Mouse (Mus musculus): ENCODE data around the gene Hils1. TPM values are rescaled to one million over a fixed set of nuclear protein-coding genes. Genes with fewer than 3 reads are reported as not detected.

Gene Hils1
- total RNA-seq, 2 experiments from 2014 or later = not detected

DNA sequence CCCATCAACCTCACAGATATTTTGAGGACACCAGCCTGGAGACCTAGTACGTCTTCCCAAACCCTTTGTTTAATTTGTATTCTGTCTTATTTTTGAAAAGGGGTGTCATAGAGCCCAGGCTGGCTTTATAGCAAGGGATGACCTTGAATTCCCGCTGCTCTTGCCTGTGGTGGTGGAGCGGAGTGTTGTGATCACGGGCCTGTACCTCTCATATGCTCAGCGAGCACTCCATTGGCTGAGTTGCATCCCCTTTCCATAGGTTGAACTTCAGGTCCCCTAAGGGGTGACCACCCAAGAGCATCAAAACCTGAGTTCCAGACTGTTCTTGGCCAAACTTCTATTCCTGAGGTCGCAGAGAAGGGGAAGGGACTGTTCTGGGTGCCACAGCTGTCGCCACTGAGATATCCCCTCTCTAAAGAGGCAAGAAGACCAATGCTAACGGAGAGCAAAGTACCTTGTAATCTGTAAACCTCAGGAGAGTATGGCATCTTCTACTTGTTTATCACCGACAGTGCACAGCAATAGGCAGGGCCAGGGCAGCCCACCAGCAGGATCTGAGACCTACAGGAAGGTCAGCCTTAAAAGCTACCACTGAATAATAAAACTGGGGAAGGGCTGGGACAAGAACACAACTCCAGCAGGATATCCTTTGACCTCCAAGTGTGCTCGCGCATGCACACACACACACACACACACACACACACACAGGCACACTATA is 12.2 kb downstream of the Hils1 start:
- intact Hi-C loops (cut with DNase I) = loop anchor here (1.0 to 5.0 kb wide), 3 partner anchors 10 to 63 kb away; partner anchors contain the start of gene Pdk2
- no peak for DNase-seq (ENCODE audit: low spot score in 2 of 2)

DNA sequence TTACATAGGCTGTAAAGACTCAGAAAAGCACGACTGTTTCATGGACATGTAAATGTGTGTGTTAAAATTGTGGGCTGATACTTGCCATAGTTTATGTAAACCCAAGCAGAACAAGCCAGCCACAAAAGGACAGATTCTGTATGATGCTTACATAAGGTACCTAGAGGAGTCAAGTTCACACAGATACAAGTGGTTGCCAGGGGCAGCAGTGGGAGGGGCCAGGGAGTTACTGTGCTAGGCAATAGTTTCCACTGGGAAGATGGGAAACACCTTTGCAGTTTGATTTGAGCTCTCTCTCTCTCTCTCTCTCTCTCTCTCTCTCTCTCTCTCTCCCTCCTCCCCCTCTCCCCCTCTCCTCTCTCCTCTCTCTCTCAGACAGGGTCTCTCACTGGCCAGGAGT is 17.7 kb downstream of the Hils1 start:
- DNase-seq (ENCODE audit: low spot score in 2 of 2) = no peak
- intact Hi-C loops (cut with DNase I) = no loop called here

DNA sequence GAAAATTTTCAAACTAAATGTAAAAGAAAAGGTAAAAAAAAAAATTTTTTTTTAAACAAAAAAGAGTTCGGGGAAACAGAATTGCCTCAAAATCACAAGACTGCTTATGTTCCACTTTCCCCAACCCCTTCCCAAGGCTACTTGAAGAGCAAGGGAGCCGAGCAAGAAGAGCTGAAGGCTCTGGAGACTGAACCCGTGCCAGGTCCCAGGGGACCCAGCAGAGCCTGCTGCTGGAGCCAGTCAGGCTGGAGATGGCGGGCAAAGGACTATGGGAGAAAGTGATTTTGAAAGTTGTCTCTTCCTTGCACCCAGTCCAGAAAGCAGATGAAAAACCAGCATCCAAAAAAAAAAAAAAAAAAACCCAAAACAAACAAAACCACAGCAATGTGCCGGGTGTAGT is 18.4 kb downstream of the Hils1 start:
- DNase-seq (ENCODE audit: low spot score in 2 of 2) = no peak
- intact Hi-C loops (cut with DNase I) = no loop called here

DNA sequence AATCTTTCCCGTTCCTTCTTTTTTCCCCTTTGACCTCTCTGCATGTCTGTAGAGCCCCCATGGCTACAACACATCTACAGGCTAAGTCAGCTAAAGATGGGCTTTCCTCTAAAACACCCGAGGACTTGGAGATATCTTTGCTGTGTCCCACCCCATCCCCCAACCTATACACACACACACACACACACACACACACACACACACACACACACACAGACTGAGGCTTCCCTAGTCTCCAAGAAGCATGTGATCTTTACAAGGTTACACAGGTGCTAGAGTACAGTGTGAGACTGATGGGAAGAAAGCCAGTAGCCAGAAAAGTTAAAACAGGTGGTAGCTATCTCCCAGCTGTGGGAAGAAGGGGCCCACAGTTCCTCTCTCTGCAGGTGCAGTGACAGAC is 19.0 kb downstream of the Hils1 start:
- DNase-seq (ENCODE audit: low spot score in 2 of 2) = no peak
- intact Hi-C loops (cut with DNase I) = no loop called here

DNA sequence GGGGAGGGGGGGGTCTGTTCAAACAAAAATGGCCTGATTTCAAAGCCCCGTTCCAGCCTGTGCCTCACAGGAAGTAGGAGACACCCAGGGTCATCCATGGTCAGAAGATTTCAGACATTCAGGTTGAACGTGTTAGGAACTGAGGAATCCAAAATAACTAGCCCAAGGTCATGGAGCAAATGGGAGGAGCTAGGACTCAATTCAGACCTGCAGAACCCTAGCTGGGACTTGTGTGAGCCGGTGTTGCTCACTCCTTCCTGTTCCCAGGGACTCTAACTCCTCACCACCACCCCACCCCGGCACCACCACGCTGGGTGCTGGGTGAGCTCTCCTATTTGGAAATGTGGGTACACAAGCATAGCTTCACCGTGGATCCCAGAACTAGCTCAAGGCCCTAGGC is 19.9 kb downstream of the Hils1 start:
- DNase-seq (ENCODE audit: low spot score in 2 of 2) = no peak
- intact Hi-C loops (cut with DNase I) = no loop called here

DNA sequence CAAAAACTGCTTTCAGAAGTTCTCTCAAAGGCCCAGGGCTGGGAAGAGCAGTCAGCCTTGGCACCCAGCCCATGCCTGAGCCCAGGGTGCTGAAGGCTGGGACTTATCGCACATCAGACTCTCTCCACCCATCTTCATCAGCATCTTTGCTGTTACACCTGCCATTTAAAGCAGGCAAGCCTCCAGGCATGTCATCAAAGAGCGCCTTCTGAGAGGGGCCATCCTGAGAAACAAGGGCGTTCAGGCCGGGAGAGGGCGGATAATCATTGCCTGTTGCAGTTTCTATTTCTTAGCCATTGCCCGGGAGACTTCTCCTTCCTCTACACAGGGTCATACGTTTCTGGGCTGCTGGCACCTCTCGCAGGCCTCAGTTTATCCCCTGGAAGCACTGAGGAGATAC is 20.5 kb downstream of the Hils1 start:
- intact Hi-C loops (cut with DNase I) = no loop called here
- no peak for DNase-seq (ENCODE audit: low spot score in 2 of 2)

DNA sequence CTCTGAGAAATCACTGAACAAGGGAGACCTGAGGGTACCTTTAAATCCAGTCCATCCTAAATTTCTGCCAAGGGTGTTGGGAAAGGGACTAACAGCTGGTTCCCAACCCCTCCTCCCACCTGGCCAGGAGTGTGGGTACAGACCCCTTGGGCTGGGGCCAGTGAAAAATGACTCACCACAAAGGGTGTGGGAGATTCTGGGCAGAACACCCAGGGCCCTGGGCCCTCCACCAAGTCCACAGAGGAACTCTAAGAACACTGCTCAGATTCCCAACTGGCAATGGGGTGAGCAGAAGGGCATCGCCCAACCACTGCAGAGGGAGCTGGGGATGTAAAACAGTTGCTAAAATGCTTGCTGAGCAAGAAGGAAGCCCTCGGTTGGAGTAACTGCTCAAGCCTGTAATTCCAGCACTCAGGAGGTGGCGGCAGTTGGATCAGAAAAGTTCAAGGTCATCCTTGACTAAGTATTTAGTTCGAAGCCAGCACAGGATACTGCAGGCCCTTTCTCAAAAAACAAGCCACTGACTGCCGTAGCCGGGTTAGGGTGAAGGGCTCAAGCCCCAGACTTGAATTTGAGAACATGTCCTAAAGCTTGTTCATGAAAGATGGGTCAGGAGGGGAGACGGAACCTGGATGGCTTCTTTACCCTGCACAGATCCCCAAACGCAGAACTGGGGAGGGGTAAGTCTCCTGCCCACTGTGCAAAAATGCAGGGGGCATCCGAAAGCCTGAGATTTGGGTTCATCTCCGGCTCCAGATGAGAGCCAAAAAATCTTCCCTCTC is 21.6 kb downstream of the Hils1 start:
- intact Hi-C loops (cut with DNase I) = loop anchor here (1.0 kb wide), 1 partner anchor 10 kb away; no protein-coding TSS in a partner anchor

DNA sequence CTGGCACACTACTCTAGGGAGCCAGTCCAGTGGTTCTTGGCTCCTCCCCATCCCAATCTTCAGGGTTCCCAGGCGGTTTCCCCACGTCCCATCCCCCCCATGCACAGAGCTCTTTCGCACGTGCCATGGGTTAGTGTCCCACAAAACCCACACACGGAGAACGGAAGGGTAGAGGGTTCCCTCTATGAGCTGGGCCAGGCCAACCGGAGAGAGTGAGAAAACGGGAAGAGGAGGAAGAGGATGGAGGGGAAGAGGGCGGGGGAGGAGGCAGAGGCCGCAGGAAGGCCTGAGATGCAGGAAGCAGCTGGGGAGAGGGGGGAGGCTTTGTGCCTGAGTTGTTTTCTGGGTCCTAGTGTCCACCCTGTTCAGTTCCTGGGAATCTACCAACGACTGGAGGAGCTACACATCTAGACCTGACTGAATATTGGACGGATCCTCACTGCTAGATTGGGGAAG is 22.2 kb downstream of the Hils1 start:
- peak; percentile 88 to 93 for DNase-seq (ENCODE audit: low spot score in 2 of 2)
- intact Hi-C loops (cut with DNase I) = loop anchor here (1.0 to 5.0 kb wide), 3 partner anchors 10 to 662 kb away; partner anchors contain the start of gene Ankrd40

More for the DNA sequence above, 21.6 kb downstream of the Hils1 start:
- DNase-seq (ENCODE audit: low spot score in 2 of 2) = peak in 1 of 2 experiments; percentile 65

DNA sequence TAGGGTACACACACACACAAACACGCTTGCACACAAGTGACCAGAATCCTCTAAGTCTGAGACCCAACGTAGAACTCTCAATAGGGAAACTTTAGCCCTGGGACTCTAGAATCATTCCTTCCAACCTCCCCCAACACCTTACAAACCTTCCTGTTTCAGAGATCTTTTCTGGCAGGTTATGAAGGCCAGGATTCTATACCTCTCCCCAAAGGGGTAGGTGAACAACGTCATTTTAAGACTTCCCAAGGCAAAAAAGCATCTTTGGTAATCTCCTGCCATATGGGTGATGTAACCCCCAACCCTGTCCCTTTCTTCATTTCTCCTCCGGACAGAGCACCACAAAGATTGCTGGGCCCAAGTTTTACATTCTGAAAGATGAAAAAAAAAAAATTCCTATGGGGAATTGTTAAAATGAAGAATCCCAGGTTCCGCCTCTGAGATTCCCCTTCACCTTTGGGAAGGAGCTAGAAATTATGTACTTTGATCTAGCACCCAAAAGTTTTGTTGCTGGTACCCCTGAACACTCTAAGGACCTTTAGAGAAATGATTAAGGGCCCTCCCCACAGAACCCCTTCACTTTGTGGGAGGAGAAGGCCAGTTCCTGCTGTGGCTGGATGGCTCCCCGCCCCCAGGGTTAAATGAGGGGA is 22.8 kb downstream of the Hils1 start:
- intact Hi-C loops (cut with DNase I) = loop anchor here (5.0 kb wide), 2 partner anchors 47 to 663 kb away; partner anchors contain the start of gene Ankrd40

DNA sequence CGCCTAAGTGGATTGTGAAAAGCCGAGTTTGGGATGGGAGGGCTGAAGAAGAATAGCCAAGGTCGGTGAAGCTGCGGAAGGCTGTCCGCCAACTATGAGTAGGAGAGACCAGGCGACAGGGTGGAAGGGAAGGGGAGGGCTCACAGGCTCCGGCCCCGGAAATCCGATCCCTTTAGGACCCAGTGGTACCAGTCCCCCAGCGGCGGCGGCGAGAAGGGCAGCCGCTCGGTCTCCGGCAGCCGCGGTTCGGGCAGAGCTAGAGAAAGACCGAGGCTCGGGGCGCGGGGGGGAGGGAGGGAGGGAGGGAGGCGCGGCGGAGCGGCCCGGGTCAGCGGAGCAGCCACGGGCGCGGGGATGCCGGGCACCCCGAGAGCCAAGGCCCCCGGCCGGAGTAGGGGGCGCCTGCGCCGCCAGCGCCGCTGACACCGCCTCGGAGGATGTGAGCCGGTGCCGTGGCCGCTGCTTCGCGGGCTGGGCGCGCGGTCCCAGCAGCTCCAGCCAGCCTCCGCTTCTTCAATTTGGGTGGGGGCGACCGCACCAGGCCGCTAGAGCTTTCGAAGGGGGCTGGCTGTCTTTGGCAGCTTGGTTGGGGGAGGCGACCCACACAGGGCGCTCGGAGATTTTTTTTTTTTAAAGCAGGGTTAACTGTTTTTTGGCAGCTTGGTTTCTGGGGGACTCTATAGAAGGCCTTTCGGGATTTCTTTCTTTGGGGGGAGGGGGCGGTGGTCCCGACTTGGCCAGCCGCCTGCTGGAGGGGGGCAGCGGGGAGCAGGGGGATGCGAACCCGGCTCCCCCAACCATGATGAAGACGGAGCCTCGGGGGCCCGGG is 23.6 kb downstream of the Hils1 start, which contains the start of gene Ppp1r9b:
TSS of gene Ppp1r9b (plus strand) at position 287 of the 829 bp plus-strand sequence.
- intact Hi-C loops (cut with DNase I) = loop anchor here (5.0 kb wide), 2 partner anchors 46 to 664 kb away; partner anchors contain the start of gene Ankrd40
- DNase-seq (ENCODE audit: low spot score in 2 of 2) = peak; percentile 92 to 94

More for the DNA sequence above, 22.8 kb downstream of the Hils1 start:
- no peak for DNase-seq (ENCODE audit: low spot score in 2 of 2)

DNA sequence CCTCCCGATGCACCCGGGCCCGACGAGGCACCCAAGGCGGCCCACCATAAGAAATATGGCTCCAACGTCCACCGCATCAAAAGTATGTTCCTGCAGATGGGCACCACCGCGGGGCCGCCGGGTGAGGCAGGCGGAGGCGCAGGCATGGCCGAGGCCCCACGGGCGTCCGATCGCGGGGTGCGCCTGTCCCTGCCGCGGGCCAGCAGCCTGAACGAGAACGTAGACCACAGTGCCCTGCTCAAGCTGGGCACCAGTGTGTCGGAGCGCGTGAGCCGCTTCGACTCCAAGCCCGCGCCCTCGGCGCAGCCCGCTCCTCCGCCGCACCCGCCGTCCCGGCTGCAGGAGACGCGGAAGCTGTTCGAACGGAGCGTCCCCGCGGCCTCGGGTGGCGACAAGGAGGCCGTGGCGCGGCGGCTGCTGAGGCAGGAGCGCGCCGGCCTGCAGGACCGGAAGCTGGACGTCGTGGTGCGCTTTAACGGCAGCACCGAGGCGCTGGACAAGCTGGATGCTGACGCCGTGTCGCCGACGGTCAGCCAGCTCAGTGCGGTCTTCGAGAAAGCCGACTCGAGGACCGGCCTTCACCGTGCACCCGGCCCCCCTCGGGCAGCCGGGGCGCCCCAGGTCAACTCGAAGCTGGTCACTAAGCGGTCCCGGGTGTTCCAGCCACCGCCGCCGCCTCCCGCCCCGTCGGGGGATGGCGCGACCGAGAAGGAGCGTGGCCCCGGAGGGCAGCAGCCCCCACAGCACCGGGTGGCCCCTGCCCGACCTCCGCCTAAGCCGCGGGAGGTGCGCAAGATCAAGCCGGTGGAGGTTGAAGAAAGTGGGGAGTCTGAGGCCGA is 24.5 kb downstream of the Hils1 start:
- intact Hi-C loops (cut with DNase I) = loop anchor here (5.0 kb wide), 2 partner anchors 45 to 665 kb away; partner anchors contain the start of gene Ankrd40
- no peak for DNase-seq (ENCODE audit: low spot score in 2 of 2)

DNA sequence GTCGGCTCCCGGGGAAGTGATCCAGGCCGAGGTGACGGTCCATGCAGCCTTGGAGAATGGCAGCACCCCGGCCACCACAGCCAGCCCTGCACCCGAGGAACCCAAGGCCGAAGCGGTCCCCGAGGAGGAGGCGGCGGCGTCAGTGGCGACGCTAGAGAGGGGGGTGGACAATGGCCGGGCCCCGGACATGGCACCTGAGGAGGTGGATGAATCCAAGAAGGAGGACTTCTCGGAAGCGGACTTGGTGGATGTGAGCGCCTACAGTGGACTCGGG is 25.0 kb downstream of the Hils1 start:
- intact Hi-C loops (cut with DNase I) = loop anchor here (5.0 kb wide), 2 partner anchors 45 to 665 kb away; partner anchors contain the start of gene Ankrd40
- no peak for DNase-seq (ENCODE audit: low spot score in 2 of 2)

DNA sequence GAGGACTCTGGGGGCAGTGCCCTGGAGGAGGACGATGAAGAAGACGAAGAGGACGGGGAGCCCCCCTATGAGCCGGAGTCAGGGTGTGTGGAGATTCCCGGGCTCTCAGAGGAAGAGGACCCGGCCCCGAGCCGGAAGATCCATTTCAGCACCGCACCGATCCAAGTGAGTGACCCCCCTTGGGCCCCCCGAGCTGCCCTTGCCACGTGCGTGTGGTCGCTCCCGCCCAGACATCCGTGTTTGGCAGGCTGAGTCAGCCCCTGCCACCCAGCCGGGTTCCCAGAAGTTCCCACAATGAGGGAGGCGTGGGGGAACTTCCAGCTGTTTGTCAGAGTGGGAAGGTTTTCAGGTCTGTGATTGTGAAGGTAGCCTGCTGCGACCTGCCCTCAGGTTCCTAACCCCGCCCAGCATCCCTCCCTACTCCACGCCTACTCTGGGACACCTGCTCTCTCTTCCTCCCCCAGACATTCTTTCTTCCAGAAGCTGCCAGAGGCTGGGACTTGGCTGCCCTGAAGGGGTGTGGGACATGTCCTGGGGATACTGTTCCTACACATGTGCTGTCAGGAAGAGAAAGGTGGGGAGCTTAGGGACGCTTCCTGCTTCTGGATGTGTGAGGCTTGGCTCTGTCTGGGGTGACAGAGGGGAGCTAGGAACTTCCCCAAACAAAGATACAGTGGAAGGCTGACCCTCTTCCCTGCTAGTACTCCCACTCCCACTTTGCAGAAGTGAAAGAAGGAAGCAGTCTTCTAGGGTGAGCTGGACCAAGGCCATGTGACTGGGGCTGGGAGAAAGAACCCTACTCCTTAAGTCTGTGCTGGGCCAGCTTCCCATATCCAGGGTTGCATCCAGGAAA is 25.6 kb downstream of the Hils1 start:
- peak in 1 of 2 experiments; percentile 51 for DNase-seq (ENCODE audit: low spot score in 2 of 2)
- intact Hi-C loops (cut with DNase I) = loop anchor here (5.0 kb wide), 2 partner anchors 44 to 666 kb away; partner anchors contain the start of gene Ankrd40

DNA sequence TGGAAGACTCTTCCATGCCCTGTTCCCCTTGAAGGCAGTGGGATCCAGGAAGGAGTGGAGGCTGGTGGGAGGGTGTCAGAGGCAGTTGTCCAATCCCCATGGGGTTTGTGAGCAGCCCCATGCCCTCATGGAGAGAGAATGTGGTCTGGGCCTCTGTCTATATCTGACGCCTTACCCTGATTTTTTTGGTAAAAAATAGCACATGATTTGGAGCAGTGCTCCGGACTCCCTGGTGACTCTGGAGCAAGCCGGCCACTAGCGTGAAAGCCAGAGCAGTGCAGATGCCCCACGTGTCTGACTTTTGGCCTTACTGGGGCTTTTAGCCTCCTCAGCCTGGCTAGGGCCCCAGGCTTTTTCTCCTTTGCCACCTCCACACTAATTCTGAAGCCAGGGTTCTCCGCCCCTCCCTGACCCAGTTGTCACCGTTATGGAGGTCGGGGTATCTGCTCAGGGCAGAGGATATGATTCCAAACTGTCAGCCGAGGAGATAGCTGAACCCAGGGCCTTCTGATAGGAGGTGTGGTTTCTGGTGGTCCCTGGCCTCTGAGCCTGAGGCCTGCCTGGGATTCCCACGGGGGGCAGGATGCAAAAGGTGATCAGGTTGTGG is 26.9 kb downstream of the Hils1 start:
- DNase-seq (ENCODE audit: low spot score in 2 of 2) = no peak
- intact Hi-C loops (cut with DNase I) = loop anchor here (5.0 kb wide), 2 partner anchors 43 to 667 kb away; partner anchors contain the start of gene Ankrd40

DNA sequence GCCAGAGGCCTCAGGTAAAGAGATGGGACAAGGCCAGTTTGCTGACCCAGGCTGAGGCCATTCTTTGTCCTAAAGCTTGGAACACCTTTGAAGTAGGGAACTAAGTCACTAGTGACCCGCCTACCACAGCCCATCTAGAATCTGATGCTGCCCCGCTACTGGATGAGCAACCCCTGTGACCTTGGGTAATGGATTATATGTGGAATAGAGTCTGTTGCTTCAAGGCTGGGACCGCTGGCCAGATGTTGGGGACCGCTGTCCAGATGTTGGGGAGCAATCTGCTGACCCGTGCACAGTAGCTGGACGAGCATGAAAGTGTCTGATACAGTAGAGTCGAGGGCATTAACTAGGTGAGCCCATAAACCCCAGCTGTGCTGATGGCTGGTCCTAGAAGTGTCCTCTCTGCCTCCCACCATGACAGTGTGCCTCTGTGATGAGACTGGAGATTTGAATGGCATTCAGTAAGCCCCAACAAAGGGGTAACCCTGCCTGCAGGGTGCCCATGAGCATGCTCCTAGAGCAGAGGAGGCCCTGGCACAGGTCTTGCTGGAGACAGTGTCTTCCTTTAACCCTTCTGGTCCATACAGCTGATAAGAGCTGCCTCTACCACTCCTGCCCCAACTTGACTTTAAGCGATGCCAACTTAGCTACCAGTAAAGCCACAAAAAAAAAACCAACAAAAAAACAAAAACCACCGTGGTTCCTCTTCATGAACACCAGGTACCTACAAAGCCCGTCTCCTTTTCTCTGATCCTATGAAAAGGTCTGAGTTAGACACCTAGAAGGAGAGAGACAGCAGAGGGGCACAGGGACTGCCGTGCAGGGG is 27.8 kb downstream of the Hils1 start:
- intact Hi-C loops (cut with DNase I) = loop anchor here (5.0 kb wide), 2 partner anchors 42 to 668 kb away; partner anchors contain the start of gene Ankrd40
- DNase-seq (ENCODE audit: low spot score in 2 of 2) = no peak

DNA sequence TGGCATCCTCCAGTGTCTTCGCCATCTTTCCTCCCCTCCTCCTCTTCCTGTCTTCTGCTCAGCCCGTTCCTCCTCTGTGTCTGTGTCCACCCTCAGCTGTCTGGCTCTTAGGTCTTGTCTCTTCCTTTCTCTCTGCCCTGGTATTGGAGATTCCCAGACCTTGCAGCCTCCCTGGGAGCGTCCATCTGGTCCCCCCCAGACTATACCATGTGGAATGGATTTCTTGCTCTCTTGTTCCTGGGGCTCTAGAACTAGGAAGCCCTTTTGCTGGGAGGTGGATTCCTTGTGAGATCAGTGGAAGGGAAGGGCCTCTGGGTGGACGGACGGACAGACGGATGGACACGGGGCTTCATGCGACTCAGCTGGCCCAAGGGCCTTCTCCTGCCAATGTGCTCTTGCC is 28.7 kb downstream of the Hils1 start:
- intact Hi-C loops (cut with DNase I) = no loop called here

More for the DNA sequence above, 28.7 kb downstream of the Hils1 start:
- DNase-seq (ENCODE audit: low spot score in 2 of 2) = no peak
